Mouse (Mus musculus) G1E (cell line): Measurements from ENCODE around the gene Pip5k1b.

Experiments used
- CTCF ChIP-seq: IDR thresholded peaks from 2 replicates; pipeline ENCODE4 v1.5.1; 2012; ENCODE audit warnings: low read depth, low read length, inconsistent platforms, mixed read lengths
- GATA2 ChIP-seq: IDR thresholded peaks from 2 replicates; pipeline ENCODE4 v1.6.1; 2012; ENCODE audit warnings: low read depth, low read length, inconsistent platforms, borderline replicate concordance

- no peak for TF ChIP-seq CTCF
- no peak for TF ChIP-seq GATA2
Observed at GRCm38 (mm10) chr19:24526731-24527612, 28.7 kb downstream of the Pip5k1b start.
